In genomic region chr7:144238409-144238808, GRCm38 (mm10) we compare ENCODE assay signal across 9 mouse cellular contexts.
DNase-seq lines count a peak whose midpoint lies in the region; ATAC-seq lines count a peak whose summit lies in the region.
"Had no signal": no experiment of that assay in that cellular context is flagged by ENCODE, and none has a peak within 500 bp of the region (broad histone marks: within the 10 kb centered on the region; RNA-seq: fewer than 3 reads in every experiment).

No protein-coding gene starts in this region.

- 19% methylated on average over 12 of the region's 12 CpGs for WGBS in forebrain, embryonic 13.5 days

- 0 out of 2 replicates have a peak overlapping the region, but pooled peaks have one; percentile 66 for H3K9ac ChIP-seq in forebrain, embryonic 13.5 days

- no peaks in the 10 kb centered on the region for H3K27me3 ChIP-seq in forebrain, embryonic 13.5 days
- no peaks in the 10 kb centered on the region for H3K27me3 ChIP-seq in splenic B cell, adult 2 months (ENCODE audit: control insufficient read depth, insufficient read depth, low read length, poor library complexity, severe bottlenecking)

- H3K27ac ChIP-seq in forebrain, embryonic 13.5 days, result peak overlapping the region; percentile 60

- H3K36me3 ChIP-seq in forebrain, embryonic 13.5 days (ENCODE audit: poor library complexity, severe bottlenecking), result no peaks in the 10 kb centered on the region
- H3K36me3 ChIP-seq in splenic B cell, adult 2 months (ENCODE audit: control insufficient read depth, insufficient read depth, low read length, poor library complexity, severe bottlenecking), result no peaks in the 10 kb centered on the region

- peak overlapping the region; percentile 39 for H3K4me3 ChIP-seq in forebrain, embryonic 13.5 days
- H3K4me3 ChIP-seq: myocyte had no signal

- peaks cover 61% of the 10 kb centered on the region for H3K4me1 ChIP-seq in forebrain, embryonic 13.5 days

- peak; percentile 70 for ATAC-seq in forebrain, embryonic 13.5 days

- peak overlapping the region; percentile 63 for H3K4me2 ChIP-seq in forebrain, embryonic 13.5 days

- intact Hi-C loops in left cerebral cortex, postnatal 14 days (cut with DNase I), result no loop called here

- no peaks in the 10 kb centered on the region for H3K9me3 ChIP-seq in forebrain, embryonic 13.5 days (replicated peaks)

- DNase-seq in ovary, adult 18-20 months (ENCODE audit: low spot score), result peak; percentile 58
- DNase-seq in ovary, postnatal 10 days (ENCODE audit: low spot score), result no peak
- peak; percentile 73 to 75 for DNase-seq in left cerebral cortex, postnatal 14 days (ENCODE audit: low spot score in 2 of 2)
- DNase-seq in splenic B cell, adult 2 months (ENCODE audit: low read depth, low spot score), result peak; percentile 42
- DNase-seq in cerebellum, adult 18-20 months, result no peak
- no peak for DNase-seq in cerebellum, adult 11 months
- no peak for DNase-seq in kidney, adult 18-20 months

Comparison
In these comparisons a context has a peak if more than half of its experiments do, and no peak if none do; other contexts are left out.
1. DNase-seq: peak in ovary, adult 18-20 months (single experiment), left cerebral cortex, postnatal 14 days (2 of 2) and splenic B cell, adult 2 months (single experiment); none in ovary, postnatal 10 days (single experiment), cerebellum, adult 18-20 months (0 of 2), cerebellum, adult 11 months (single experiment) and kidney, adult 18-20 months (single experiment).